Mouse (Mus musculus) lung, adult 2 months (tissue): ENCODE results near the gene Gna13.

Experiments
- CTCF ChIP-seq: fragments of 200-500 bp; IDR thresholded peaks from 2 replicates; pipeline ENCODE4 v1.5.1; 2011; ENCODE audit warnings: mild to moderate bottlenecking, low read length, control low read depth; ENCODE audit not compliant: insufficient read depth
- POLR2A ChIP-seq: fragments of 200-500 bp; IDR thresholded peaks from 2 replicates; pipeline ENCODE4 v1.6.1; 2011; ENCODE audit warnings: low read depth, mild to moderate bottlenecking, control low read depth, low read length, borderline replicate concordance; ENCODE audit errors: extremely low read depth

DNA sequence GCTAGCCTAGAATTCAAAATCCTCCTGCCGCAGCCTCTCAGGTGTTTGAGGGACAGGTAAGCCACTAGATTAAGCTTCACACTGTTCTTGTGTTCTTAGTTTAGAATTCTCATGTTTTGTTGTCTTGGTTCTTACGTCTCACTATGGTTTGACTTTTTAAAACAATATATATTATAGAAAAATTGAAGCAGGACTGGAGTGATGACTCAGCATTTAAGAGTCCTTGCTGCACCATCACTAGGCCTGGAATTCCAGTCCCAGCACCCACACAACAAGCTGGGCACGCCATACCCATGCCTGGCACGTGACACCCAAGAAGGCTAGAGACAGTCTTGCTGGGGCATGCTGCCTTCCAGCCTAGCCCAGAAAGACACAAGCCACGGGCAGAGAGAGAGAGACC, 43.8 kb downstream of the Gna13 start:
- TF ChIP-seq CTCF (no peak), POLR2A (no peak)
